Mouse (Mus musculus) spleen, adult 2 months (tissue): ENCODE measurements around the gene Eno2.

Experiments used
- CTCF ChIP-seq: fragments of 200-500 bp; IDR thresholded peaks from 2 replicates; pipeline ENCODE4 v1.5.1; 2011; ENCODE audit warnings: mild to moderate bottlenecking, inconsistent platforms; ENCODE audit not compliant: insufficient read depth, insufficient read length, insufficient replicate concordance; ENCODE audit errors: extremely low read depth
- POLR2A ChIP-seq: fragments of 200-500 bp; IDR thresholded peaks from 2 replicates; pipeline ENCODE4 v1.6.1; 2011; ENCODE audit warnings: low read depth, low read length, inconsistent platforms

DNA sequence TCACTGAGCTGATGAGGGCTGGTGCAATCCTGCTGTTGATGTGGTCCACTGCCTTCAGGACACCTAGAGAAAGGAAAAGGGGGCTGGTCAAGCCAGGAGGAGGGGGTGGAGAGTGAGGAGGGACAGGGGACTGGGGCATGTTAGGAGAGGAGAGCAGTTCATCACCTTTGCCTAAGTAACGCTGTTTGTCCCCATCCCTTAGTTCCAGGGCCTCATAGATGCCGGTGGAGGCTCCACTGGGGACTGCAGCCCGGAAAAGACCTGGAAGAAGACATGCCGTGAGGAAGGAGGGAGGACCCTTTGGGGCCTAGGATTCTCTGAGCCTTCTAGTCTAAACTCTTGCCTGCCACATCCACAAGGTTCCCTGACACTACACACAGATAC is 1.9 kb downstream of the Eno2 start:
- no peak for TF ChIP-seq CTCF
- TF ChIP-seq POLR2A: no peak
